Mouse (Mus musculus) embryonic stem cell, embryonic (primary cell): ENCODE results near the gene Plagl1.

Experiments
- CTCF ChIA-PET, 4 experiments: fragments of 300-600 bp in 2 of 4; fragments of 350-600 bp in 2 of 4; sonication (Branson Sonifier 250); formaldehyde crosslinking; loops; one replicate each; lab custom pipeline; 2022; ENCODE audit warnings: inconsistent platforms in 2 of 4; lab: Charles Lee
- POLR2A ChIA-PET, 4 experiments: fragments of 300-600 bp in 2 of 4; fragments of 350-600 bp in 2 of 4; sonication (Branson Sonifier 250); formaldehyde crosslinking; loops; one replicate each; lab custom pipeline; 2022; ENCODE audit warnings: antibody characterized with exemption in 4 of 4, inconsistent platforms in 1 of 4; lab: Charles Lee

Plagl1 gene

GRCm38 (mm10) chr10:13152811-13153364, 92.6 kb downstream of the Plagl1 start:
- ChIA-PET POLR2A (no interaction called here), CTCF (no interaction called here)

- ChIA-PET POLR2A (interaction anchor here in 1 of 4 experiments (1.1 kb wide), 1 partner anchor 11 kb away, joined by 3 read pairs; no protein-coding TSS in a partner anchor), CTCF (no interaction called here)
Measured at GRCm38 (mm10) chr10:13155377-13155776, 95.1 kb downstream of the Plagl1 start.

DNA sequence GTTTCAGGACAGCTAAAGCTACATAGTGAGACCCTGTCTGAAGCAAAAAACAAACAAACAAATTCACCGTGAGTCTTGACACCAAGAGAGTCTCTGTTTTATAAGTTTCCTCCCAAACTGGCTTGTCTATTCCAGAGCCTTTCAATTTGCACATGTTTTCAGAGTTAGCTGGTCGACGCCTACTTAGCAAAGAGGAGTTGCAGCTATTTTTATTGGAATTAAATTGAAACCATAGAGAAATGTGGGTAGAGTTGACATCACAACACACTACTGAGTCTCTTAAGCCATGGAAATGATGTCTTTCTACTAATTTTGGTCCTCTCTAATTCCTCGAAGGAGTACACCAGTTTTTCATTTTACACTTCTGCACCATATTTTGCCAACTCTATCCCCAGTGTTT, 100.6 kb downstream of the Plagl1 start:
- CTCF ChIA-PET = interaction anchor here in 1 of 4 experiments (0.8 kb wide), 1 partner anchor 142 kb away, joined by 3 read pairs; no protein-coding TSS in a partner anchor
- POLR2A ChIA-PET = no interaction called here

DNA sequence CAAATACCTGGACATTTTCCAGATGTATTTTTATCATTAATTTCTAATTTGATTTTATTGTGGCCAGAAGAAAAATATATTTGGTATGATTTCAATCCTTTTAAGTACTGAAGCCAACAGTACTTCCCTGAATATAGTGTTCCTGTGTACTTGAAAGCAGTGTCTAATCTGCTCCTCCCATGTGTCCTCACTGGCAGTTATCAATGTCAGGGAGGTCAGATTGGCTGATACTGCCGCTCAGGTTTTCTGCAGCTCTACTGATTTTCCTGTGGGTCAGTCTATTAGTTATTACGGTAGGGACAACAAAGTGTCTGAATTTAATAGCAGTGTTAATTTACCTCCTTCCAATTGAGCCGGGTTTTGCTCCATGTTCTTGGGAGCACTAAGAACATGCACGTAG, 101.7 kb downstream of the Plagl1 start:
- ChIA-PET CTCF (no interaction called here), POLR2A (no interaction called here)

GRCm38 (mm10) chr10:13168461-13168860, 108.2 kb downstream of the Plagl1 start:
- POLR2A ChIA-PET = interaction anchor here in 1 of 4 experiments (0.9 kb wide), 1 partner anchor 18 kb away, joined by 3 read pairs; no protein-coding TSS in a partner anchor
- CTCF ChIA-PET = no interaction called here

GRCm38 (mm10) chr10:13170739-13171448, 110.6 kb downstream of the Plagl1 start:
- POLR2A ChIA-PET = interaction anchor here in 1 of 4 experiments (1.2 kb wide), 1 partner anchor 77 kb away, joined by 3 read pairs; no protein-coding TSS in a partner anchor
- CTCF ChIA-PET = no interaction called here

DNA sequence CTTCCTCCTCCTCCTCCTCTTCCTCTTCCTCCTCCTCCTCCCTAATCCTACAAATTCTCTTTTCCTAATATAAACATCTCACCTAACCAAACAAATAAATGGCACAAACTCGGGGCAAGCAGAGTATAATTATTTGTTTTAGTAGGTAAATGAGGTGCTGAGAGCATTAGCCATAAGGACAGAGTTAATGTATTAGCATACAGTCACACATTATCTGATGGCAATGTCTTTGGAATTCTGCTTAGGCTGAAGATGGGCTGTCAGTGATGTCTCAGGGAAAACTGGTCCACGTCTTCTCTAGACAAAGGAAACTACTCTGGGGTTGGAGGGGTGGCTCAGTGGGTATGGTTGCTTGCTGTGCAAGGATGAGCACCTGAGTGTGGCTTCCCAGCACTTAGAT, 111.2 kb downstream of the Plagl1 start:
- ChIA-PET POLR2A (no interaction called here), CTCF (no interaction called here)

DNA sequence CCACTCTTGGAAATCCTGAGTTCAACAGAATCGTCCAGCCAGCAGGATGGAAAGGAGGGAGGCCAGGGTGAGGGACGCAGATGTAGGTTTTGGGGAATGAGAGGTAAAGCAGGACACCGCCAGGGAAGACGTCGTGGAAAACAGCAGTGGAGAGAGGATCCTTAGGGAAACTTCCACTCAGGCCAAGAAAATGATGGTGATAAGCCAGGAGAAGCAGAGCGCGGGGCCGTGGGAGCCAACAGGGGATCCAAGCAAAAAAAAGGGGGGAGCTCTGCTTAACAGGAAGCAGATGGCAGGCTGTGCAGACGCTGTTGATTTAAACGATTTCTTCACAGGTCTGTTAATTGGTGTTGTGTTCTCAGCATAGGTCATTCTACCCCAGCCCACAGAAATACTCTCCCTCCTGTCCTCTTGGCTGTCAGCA, 112.5 kb downstream of the Plagl1 start:
- ChIA-PET POLR2A (interaction anchor here in 1 of 4 experiments (1.1 to 1.5 kb wide), 3 partner anchors 8 to 50 kb away, joined by 3 to 4 read pairs (median 3); no protein-coding TSS in a partner anchor), CTCF (no interaction called here)

DNA sequence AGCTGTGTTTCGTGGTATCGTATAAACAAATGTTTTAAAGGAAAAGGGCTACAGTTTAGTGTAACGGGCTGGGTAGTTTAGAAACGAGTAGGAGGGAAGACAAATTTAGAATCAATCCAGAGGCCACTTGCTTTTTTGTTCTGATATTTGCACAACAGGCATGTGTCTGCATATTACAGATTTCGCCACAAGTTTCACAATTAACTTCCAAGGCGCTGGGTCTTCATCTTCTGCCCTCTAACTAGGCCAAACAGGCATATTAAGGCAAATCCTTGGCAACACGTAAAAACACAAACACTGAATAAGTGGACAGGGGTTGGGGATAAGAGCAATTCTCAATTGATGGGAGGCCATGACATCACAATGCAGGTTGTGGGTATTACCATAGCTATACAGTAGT, 115.6 kb downstream of the Plagl1 start:
- POLR2A ChIA-PET = interaction anchor here in 2 of 4 experiments (0.6 to 6.8 kb wide), 3 partner anchors 15 to 231 kb away, joined by 3 to 41 read pairs (median 3); partner anchors contain the start of gene Ltv1 (in 1 of the 2)
- CTCF ChIA-PET = no interaction called here

DNA sequence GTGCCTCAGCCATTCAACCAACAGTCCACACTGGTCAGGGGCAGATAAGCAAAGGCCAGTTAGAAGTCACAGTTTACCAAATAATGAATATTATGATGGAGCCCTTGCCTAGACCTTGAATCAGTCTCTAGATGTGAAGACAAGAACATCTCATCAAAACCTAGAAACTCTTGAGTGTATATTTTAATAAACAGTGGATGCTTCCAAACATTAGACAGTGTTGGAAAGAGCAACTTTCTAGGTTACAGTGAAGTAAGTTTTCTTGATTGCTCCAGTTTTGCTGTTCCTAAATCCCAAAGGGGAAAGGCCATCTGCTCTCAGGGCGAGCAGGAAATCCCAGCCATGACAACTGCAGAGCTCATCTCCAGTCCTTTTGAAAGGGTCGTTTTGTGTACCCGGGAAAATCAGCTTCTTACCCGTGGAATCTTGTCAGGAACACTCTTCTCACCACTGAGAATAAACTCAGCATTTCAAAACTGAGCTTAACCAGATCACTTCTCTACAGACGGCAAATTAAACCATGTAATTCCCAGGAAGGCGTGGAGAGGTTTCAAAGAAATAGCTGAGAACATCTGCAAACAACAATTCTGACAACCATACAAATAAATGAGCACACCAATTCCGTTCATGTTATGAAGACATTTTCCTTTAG, 117.8 kb downstream of the Plagl1 start, which contains the start of gene Zc2hc1b:
Zc2hc1b (minus strand) TSS at position 51 of the 652 bp plus-strand sequence.
- CTCF ChIA-PET = no interaction called here

DNA sequence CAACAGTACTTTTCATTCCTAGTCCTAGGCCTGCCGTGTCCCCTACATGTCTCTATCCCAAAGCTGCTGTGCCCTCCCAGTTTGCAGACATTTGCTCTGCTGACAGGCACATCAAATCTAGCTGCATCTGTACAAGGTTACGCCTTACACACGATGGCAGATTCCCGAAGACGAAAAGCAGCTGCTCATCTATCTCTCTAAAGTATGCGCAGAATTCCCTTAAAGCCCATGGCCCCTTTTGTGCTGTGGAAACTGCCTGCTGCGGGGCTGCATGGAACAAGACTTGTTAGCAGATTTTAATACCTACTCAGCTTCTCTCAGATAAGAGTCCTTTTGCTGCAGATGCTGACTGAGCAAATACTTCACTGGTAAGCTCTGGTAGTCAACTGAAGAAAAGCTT, 119.9 kb downstream of the Plagl1 start:
- ChIA-PET CTCF (no interaction called here), POLR2A (interaction anchor here in 3 of 4 experiments (0.5 to 6.8 kb wide), 6 partner anchors 8 to 95 kb away, joined by 3 to 41 read pairs (median 3); partner anchors contain the start of gene Ltv1 (in 2 of the 3))

More for the DNA sequence above, 117.8 kb downstream of the Plagl1 start, which contains the start of gene Zc2hc1b:
- POLR2A ChIA-PET = interaction anchor here in 1 of 4 experiments (6.8 kb wide), 1 partner anchor 13 kb away, joined by 41 read pairs; the partner anchor contains the start of gene Ltv1
